Mouse (Mus musculus) ES-Bruce4 (cell line): ENCODE results near the gene Ripply2.

Experiments used
- CTCF ChIP-seq: IDR thresholded peaks from one replicate; pipeline ENCODE4 v1.8.1; 2011; ENCODE audit warnings: low read depth, low read length
- EP300 ChIP-seq: IDR thresholded peaks from 2 replicates; pipeline ENCODE4 v1.6.1; 2011; ENCODE audit warnings: low read depth, low read length; ENCODE audit not compliant: insufficient read depth
- POLR2A ChIP-seq: IDR thresholded peaks from one replicate; pipeline ENCODE4 v1.8.1; 2011; ENCODE audit warnings: low read length; ENCODE audit not compliant: insufficient read depth

- no peak for TF ChIP-seq POLR2A
- TF ChIP-seq CTCF: no peak
- no peak for TF ChIP-seq EP300
Measured at GRCm38 (mm10) chr9:86999956-87000582, 15.3 kb upstream of the Ripply2 start.
